Mouse (Mus musculus) heart, embryonic 14.5 days (tissue): ENCODE results near the gene Slc39a3. TPM values are rescaled to one million over a fixed set of nuclear protein-coding genes. Genes with fewer than 3 reads are reported as not detected.
"Not testable (repeated sequence)": the region's sequence is repeated elsewhere in the genome, so short reads cannot be mapped to it uniquely, and the experiment has no call there.

Experiments
- ATAC-seq: fragments of 200-750 bp; cut with Nextera tagmentation; 2 replicates; pipeline ENCODE4 v1.8.0; 2017; ENCODE audit warnings: low read depth, moderate TSS enrichment; ENCODE audit not compliant: insufficient number of reproducible peaks, insufficient read depth, low FRiP score
- H3K27ac ChIP-seq, 2 experiments: fragments of 200-500 bp in 1 of 2; fragments of 300-500 bp in 1 of 2; sonication (generic) in 1 of 2; replicated peaks in 1 of 2; 2 replicates each; pipeline ENCODE4 v1.5.1; 2012 to 2014; ENCODE audit warnings: low read depth in 2 of 2, low read length in 2 of 2, control low read depth in 1 of 2, mild to moderate bottlenecking in 1 of 2, mixed read lengths in 1 of 2; ENCODE audit not compliant: control insufficient read depth in 1 of 2, insufficient read depth in 1 of 2
- H3K27me3 ChIP-seq: fragments of 300-500 bp; sonication (generic); 2 replicates; pipeline ENCODE4 v1.6.1; 2014; ENCODE audit warnings: mild to moderate bottlenecking, low read length, control low read depth; ENCODE audit not compliant: control insufficient read depth, insufficient read depth
- H3K36me3 ChIP-seq: fragments of 300-500 bp; sonication (generic); 2 replicates; pipeline ENCODE4 v1.6.1; 2014; ENCODE audit warnings: mild to moderate bottlenecking, control low read depth, low read length, mixed read lengths; ENCODE audit not compliant: control insufficient read depth, insufficient read depth
- H3K4me1 ChIP-seq, 2 experiments: fragments of 200-500 bp in 1 of 2; fragments of 300-500 bp in 1 of 2; sonication (generic) in 1 of 2; 2 replicates each; pipeline ENCODE4 v1.6.1; 2012 to 2014; ENCODE audit warnings: low read length in 2 of 2, control low read depth in 1 of 2, mixed read lengths in 1 of 2; ENCODE audit not compliant: control insufficient read depth in 2 of 2, insufficient read depth in 2 of 2
- H3K4me2 ChIP-seq: fragments of 300-500 bp; sonication (generic); 2 replicates; pipeline ENCODE4 v1.6.1; 2014; ENCODE audit warnings: mild to moderate bottlenecking, low read length
- H3K4me3 ChIP-seq, 2 experiments: fragments of 200-500 bp in 1 of 2; fragments of 300-500 bp in 1 of 2; sonication (generic) in 1 of 2; 2 replicates each; pipeline ENCODE4 v1.5.1; 2012 to 2014; ENCODE audit warnings: low read length in 2 of 2, mild to moderate bottlenecking in 2 of 2, control low read depth in 1 of 2, low read depth in 1 of 2, moderate library complexity in 1 of 2; ENCODE audit not compliant: control insufficient read depth in 1 of 2, insufficient read depth in 1 of 2
- H3K9ac ChIP-seq: fragments of 300-500 bp; sonication (generic); 2 replicates; pipeline ENCODE4 v1.6.1; 2014; ENCODE audit warnings: mild to moderate bottlenecking, low read length
- H3K9me3 ChIP-seq: fragments of 300-500 bp; sonication (generic); 2 replicates; pipeline ENCODE4 v1.6.1; 2016; ENCODE audit warnings: low read length, control low read depth; ENCODE audit not compliant: control insufficient read depth
- WGBS: fragments of 180-500 bp; shearing (Covaris S2); extraction: QIAGEN DNeasy Blood & Tissue Kit; methylation state at CpG from one replicate; pipeline ENCODE4 v1.1.7; 2014; 5-methylcytosine and 5-hydroxymethylcytosine counted together
- polyA plus RNA-seq: library from polyadenylated mRNA; unstranded; fragments of >200 nt; fragmentation: Nextera tagmentation; extraction: Ambion mirVana; gene quantifications from 2 replicates; pipeline ENCODE4 v1.2.1, GENCODE M21; 2014

Slc39a3 gene
- polyA plus RNA-seq, 1 experiment from 2014 or later: 5.2 TPM

DNA sequence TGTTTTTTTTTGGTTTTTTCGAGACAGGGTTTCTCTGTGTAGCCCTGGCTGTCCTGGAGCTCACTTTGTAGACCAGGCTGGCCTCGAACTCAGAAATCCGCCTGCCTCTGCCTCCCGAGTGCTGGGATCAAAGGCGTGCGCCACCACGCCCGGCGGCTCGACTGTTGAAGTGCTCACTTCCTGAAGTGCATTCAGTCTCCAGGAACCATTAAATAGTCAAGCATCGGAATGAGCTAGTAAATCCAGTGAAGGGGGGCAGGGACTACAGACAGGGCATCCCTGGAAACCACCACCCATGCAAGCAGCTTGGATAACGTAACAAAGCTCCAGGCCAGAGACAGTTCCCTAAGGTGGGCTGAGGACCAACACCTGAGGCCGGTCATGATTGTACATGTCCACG is 8.0 kb upstream of the Slc39a3 start:
- H3K9ac ChIP-seq, H3K4me3 ChIP-seq, H3K27ac ChIP-seq, ATAC-seq, H3K4me2 ChIP-seq, H3K9me3 ChIP-seq, H3K27me3 ChIP-seq, H3K4me1 ChIP-seq: not testable (repeated sequence)
- WGBS: 91% methylated on average over 14 of the region's 14 CpGs
- peaks cover 74% of the 10 kb centered on the region for H3K36me3 ChIP-seq

DNA sequence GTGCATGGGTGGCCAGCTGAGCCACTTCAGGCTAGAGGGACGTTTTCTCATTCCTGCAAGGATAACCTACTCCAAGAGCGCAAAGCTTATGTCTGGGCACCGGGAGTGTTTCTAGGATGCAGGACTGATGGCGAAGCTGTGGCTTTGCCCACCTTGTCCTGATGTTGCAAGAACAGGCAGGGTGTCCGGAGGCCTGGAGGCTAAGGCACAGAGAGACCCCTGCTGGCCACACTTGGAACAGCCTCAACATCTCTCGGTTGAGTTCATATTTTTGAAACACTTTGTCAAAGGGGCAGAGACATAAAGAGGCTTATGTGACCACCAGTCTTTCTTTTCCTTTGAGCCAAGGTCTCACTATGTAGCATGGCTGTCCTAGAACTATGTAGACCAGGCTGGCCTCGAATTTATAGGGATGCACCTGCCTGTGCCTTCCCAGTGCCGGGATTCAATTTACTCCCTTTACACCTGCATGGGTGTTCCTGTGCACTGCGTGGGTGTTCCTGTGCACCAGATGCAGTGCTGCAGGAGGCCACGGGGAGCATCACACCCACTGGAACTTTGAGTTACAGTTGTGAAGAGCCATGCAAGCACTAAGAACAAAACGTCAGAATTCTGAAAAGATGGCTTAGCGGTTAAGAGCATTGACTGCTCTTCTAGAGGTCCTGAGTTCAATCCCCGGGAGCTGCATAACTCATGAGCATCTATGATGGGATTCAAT is 4.4 kb upstream of the Slc39a3 start:
- Histone ChIP-seq H3K9me3 (no peaks in the 10 kb centered on the region), H3K27ac (no peak overlapping the region), H3K4me3 (no peak overlapping the region), H3K4me2 (no peak overlapping the region), H3K9ac (no peak overlapping the region), H3K4me1 (no peaks in the 10 kb centered on the region), H3K36me3 (peaks cover 38% of the 10 kb centered on the region), H3K27me3 (no peaks in the 10 kb centered on the region)
- WGBS: 27% methylated on average over 13 of the region's 13 CpGs
- ATAC-seq: no peak

DNA sequence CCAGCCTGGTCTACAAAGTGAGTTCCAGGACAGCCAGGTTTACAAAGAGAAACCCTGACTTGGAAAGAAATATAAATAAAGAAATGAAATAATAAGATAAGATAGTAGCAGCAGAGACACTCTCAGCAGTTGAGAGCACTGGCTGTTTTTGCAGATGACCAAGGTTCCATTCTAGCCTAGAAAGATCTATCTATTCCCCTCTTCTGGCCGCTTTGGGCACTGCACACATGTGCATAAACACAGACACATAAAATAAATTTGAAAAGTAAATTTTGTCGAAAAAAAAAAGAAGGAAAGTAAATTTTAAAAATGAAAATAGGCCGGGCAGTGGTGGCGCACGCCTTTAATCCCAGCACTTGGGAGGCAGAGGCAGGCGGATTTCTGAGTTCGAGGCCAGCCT is 975 bp downstream of the Slc39a3 start:
- Histone ChIP-seq H3K27me3 (no peaks in the 10 kb centered on the region), H3K9ac (no peak overlapping the region), H3K4me1 (no peaks in the 10 kb centered on the region), H3K36me3 (peaks cover 17% of the 10 kb centered on the region), H3K27ac (no peak overlapping the region), H3K9me3 (no peaks in the 10 kb centered on the region), H3K4me3 (no peak overlapping the region), H3K4me2 (no peak overlapping the region)
- no peak for ATAC-seq
- 75% methylated on average over 7 of the region's 7 CpGs for WGBS

DNA sequence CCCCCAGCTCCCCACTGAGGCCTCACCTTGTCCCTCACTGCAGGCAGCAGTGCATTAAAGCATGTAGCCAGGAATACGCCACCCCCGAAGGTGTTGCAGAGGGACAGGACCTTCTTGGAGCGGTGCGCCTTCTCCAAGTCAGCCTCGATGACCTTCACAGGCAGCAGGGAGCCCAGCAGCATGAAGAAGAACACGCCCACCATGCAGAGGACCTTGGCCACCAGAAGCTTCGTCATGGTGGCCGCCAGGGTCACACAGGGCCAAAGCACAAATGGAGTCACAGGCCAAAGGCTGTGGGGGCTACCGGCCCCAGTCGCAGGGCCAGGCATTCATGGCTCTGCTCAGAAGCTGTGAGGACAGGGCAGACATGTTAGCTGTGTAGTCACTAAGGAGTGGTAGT is 3.6 kb downstream of the Slc39a3 start:
- Histone ChIP-seq H3K4me1 (no peaks in the 10 kb centered on the region), H3K4me2 (no peak overlapping the region), H3K4me3 (no peak overlapping the region), H3K27me3 (no peaks in the 10 kb centered on the region), H3K9ac (no peak overlapping the region), H3K36me3 (peaks cover 29% of the 10 kb centered on the region), H3K9me3 (no peaks in the 10 kb centered on the region), H3K27ac (no peak overlapping the region)
- WGBS: 67% methylated on average over 10 of the region's 10 CpGs
- no peak for ATAC-seq

DNA sequence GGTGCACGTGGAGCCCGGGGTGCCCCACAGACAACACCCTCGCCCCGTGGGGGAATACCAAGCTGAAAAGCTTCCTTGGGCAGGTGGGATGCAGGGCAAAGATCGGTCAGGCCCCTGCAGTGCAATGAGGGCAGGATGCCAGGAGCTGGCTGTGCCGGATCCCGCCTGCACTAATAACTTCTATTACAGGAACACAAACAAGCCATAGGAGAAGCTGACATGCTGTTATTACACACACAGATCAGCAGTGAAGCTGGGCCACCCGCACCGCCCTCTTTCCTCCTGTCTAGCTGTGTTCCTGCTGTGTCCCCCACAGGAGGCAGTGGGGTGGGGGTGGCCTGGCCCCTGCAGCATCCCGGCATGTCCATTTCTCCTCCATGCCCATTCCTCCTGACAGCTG is 8.2 kb downstream of the Slc39a3 start:
- peaks cover 29% of the 10 kb centered on the region for H3K36me3 ChIP-seq
- no peak overlapping the region for H3K27ac ChIP-seq
- H3K4me1 ChIP-seq: peaks cover 4 to 12% of the 10 kb centered on the region in 2 experiments; a peak in 3 of 4 replicates
- no peak overlapping the region for H3K9ac ChIP-seq
- ATAC-seq: no peak
- WGBS: 76% methylated on average over 10 of the region's 10 CpGs
- H3K4me3 ChIP-seq: no peak overlapping the region
- H3K4me2 ChIP-seq: no peak overlapping the region
- H3K27me3 ChIP-seq: peaks cover 20% of the 10 kb centered on the region
- H3K9me3 ChIP-seq: no peaks in the 10 kb centered on the region

DNA sequence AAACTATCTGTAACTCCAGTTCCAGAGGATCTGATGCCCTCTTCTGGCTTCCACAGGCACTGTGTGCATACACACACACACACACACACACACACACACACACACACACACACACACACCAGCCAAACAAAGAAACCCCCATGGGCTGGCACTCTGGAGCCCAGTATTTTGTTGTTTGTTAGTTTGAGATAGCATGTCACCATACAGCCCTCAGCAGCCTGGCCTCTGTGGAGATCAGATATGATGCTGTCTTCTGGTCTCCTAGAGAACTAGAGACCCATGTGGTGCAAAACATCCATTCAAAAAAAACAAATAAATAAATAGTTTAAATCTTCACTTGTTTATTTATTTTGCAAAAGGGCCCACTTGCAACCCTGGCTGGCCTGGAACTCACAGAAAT is 9.0 kb downstream of the Slc39a3 start:
- Histone ChIP-seq H3K4me2 (no peak overlapping the region), H3K36me3 (peaks cover 29% of the 10 kb centered on the region), H3K27ac (no peak overlapping the region), H3K27me3 (peaks cover 28% of the 10 kb centered on the region), H3K9ac (no peak overlapping the region), H3K4me1 (peaks cover 4 to 12% of the 10 kb centered on the region in 2 experiments; a peak in 3 of 4 replicates), H3K4me3 (no peak overlapping the region), H3K9me3 (no peaks in the 10 kb centered on the region)
- no peak for ATAC-seq

DNA sequence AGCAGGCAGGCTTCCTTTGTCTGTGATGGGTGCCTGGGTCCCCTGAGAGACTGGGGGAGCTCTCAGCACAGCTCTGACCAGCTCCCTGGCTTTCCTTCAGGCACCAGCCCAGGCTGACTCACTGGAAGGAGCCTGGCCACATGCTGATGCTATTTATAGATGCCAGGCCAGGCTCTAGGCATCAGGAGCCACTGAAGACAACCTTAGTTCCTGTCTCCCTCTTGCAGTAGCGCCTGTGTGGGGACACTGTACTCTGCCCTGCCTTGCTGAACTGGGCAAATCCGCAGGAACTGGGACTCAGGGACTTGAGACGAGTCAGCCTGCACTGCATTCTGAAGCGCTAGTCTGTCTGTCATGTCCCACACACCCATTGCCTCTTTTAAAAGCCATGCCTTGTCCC is 9.9 kb downstream of the Slc39a3 start:
- Histone ChIP-seq H3K27me3 (peaks cover 34% of the 10 kb centered on the region), H3K4me3 (no peak overlapping the region), H3K36me3 (peaks cover 20% of the 10 kb centered on the region), H3K9ac (no peak overlapping the region; the same call in 1 of the 2 replicates), H3K4me1 (peaks cover 4 to 12% of the 10 kb centered on the region in 2 experiments; a peak in 3 of 4 replicates), H3K9me3 (no peaks in the 10 kb centered on the region), H3K4me2 (no peak overlapping the region), H3K27ac (no peak overlapping the region; a peak in 1 of 4 replicates)
- 38% methylated on average over 4 of the region's 4 CpGs for WGBS
- no peak for ATAC-seq

DNA sequence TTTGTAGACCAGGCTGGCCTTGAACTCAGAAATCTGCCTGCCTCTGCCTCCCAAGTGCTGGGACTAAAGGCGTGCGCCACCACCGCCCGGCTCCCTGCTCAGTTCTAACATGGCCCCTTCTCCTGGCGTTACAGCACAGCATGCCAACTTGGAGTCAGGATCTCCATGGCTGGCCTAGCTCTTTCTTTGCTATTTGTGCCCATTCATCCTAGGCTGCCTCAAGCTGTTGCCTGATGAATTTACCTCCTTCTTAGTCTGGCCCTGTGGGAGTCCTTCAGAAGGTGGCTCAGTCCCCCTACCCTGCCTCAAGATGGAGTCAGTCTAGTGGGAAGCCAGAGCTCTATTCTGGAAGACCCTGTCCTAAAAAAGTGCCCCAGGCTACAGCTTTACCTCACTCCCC is 10.4 kb downstream of the Slc39a3 start:
- peaks cover 16% of the 10 kb centered on the region for H3K36me3 ChIP-seq
- WGBS: 90% methylated on average over 5 of the region's 5 CpGs
- H3K4me2 ChIP-seq: no peak overlapping the region
- no peak overlapping the region for H3K4me3 ChIP-seq
- H3K27me3 ChIP-seq: peaks cover 39% of the 10 kb centered on the region
- H3K4me1 ChIP-seq: peaks cover 4 to 12% of the 10 kb centered on the region in 2 experiments; a peak in 3 of 4 replicates
- H3K9ac ChIP-seq: no peak overlapping the region
- no peaks in the 10 kb centered on the region for H3K9me3 ChIP-seq
- H3K27ac ChIP-seq: no peak overlapping the region; a peak in 1 of 4 replicates
- ATAC-seq: no peak
